Mouse (Mus musculus): ENCODE measurements at regions not wholly inside any gene's neighbourhood (a gene's known extent, or its start where the extent isn't known, plus 50 kb on each side); places are given as distances from the start of the nearest gene placed in this dataset.

DNA sequence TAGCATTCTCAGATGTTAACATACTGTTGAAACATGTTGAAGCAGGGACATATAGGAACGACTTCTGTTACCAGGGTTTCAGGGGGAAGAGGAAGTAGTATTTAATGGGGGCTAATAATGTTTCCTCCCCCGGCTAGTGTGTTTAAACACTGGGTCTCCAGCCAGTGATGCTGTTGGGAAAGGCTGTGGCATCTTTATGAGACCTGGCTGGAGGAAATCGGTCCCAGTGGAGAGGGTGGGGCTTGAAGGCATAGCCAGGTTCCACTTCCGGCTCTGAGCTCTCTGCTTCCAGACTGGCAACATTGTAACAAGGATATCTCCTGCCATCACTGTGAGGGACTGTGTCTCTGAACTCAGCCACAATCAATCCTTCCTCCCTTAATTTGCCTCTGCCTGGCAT, 156.6 kb downstream of the Tomm20 start:
- TF ChIP-seq POLR2A (IDR thresholded peaks at IDR 0.05; ENCODE audit: borderline replicate concordance, low read depth, low read length) = no peak
- no peak for TF ChIP-seq CTCF (IDR thresholded peaks at IDR 0.05; ENCODE audit: low read depth, low read length)

Measured in bone marrow macrophage, adult 2 months (primary cell).